Mouse (Mus musculus): Measurements from ENCODE around the gene Tacc2. TPM values are rescaled to one million over a fixed set of nuclear protein-coding genes. Genes with fewer than 3 reads are reported as not detected.

The Tacc2 gene
- total and polyA plus RNA-seq, 2 experiments = 10.0 to 14.3 TPM

DNA sequence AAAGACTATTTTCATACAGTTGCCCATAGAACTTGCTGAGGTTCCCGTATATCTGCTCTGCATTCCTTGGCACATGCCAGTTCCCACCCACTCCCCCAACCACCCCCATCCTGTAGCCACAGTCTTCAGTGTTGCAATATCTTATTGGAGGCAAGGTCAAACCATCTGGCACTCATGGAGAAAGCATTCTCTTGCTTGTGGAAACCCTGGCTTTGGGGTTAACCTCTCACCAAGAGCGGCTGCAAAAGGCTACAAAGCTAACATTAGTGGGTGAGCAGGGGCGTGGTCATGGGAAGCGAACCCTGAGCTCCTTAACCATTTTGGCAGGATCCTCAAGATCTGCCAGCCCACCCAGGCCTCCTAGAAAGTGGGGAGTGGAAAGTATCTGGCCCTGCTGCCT is 59.7 kb downstream of the Tacc2 start:
- Histone ChIP-seq H3K36me3 (ENCODE audit: control insufficient read depth, insufficient read depth, low read length) (no peaks in the 10 kb centered on the region), H3K9ac (ENCODE audit: low read depth, low read length) (no peak overlapping the region), H3K4me3 (ENCODE audit: insufficient read depth, low read depth, low read length) (no peak overlapping the region), H3K27ac (replicated peaks; ENCODE audit: insufficient read depth, low read depth, low read length) (no peak overlapping the region), H3K4me1 (ENCODE audit: control insufficient read depth, insufficient read depth, low read length) (peaks cover 11% of the 10 kb centered on the region), H3K79me2 (ENCODE audit: control insufficient read depth, insufficient read depth, low read length) (peaks cover 5% of the 10 kb centered on the region; the same call in 1 of the 2 replicates), H3K27me3 (ENCODE audit: control insufficient read depth, insufficient read depth, low read length) (no peaks in the 10 kb centered on the region)
- peak; percentile 53 for DNase-seq (ENCODE audit: extremely low read depth, low read depth, low spot score)
- no peak for TF ChIP-seq CTCF (IDR thresholded peaks at IDR 0.05; ENCODE audit: low read depth, low read length)
- TF ChIP-seq POLR2A (IDR thresholded peaks at IDR 0.05; ENCODE audit: extremely low read depth, insufficient read depth, low read length) = no peak
- WGBS = 43% methylated on average over 4 of the region's 4 CpGs

DNA sequence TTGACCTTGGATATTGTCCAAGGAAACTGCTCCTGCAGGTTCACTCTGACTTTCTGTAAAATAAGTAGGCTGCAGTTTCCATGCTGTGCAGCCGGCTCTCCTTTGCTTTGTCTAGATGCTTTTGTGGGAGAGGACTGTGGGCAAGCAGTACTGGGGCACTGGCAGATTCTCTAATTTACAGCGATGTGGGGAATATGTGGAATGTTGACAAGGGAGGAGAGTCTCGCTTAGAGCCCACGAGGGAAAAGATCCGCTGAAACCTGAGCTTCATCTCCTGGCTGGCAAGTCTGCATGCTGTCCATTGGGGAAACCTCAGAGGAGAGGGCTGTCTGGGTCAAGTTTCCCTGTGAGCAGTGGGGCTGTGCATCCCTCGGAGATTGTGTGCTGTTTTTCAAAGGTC is 60.6 kb downstream of the Tacc2 start:
- Histone ChIP-seq H3K9ac (ENCODE audit: low read depth, low read length) (no peak overlapping the region), H3K27ac (replicated peaks; ENCODE audit: insufficient read depth, low read depth, low read length) (no peak overlapping the region), H3K36me3 (ENCODE audit: control insufficient read depth, insufficient read depth, low read length) (no peaks in the 10 kb centered on the region), H3K79me2 (ENCODE audit: control insufficient read depth, insufficient read depth, low read length) (no peaks in the 10 kb centered on the region), H3K4me3 (ENCODE audit: insufficient read depth, low read depth, low read length) (no peak overlapping the region), H3K4me1 (ENCODE audit: control insufficient read depth, insufficient read depth, low read length) (peaks cover 6% of the 10 kb centered on the region; the same call in 1 of the 2 replicates), H3K27me3 (ENCODE audit: control insufficient read depth, insufficient read depth, low read length) (no peaks in the 10 kb centered on the region)
- 85% methylated on average over 6 of the region's 6 CpGs for WGBS
- no peak for DNase-seq (ENCODE audit: extremely low read depth, low read depth, low spot score)
- no peak for TF ChIP-seq CTCF (IDR thresholded peaks at IDR 0.05; ENCODE audit: low read depth, low read length)
- no peak for TF ChIP-seq POLR2A (IDR thresholded peaks at IDR 0.05; ENCODE audit: extremely low read depth, insufficient read depth, low read length)

DNA sequence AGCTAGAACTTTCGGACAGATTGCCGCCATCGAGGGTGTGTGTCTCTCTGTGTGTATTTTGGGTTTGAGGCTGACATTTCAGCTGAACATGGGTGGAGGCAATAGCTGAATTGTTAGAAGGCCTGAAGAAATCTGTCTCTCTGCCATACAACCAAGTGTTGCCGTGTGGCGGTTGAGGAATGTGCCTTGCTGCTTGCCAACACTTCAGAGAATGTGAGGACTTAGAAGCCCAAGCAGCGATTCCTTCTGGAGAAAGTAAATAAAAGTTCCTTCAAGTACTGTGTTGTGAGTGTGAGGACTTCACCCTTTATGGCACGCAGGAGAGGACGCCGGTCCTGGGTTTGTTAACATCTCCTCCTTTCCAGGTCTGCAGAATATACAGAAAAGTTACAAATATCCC is 63.4 kb downstream of the Tacc2 start:
- Histone ChIP-seq H3K79me2 (ENCODE audit: control insufficient read depth, insufficient read depth, low read length) (no peaks in the 10 kb centered on the region), H3K27ac (replicated peaks; ENCODE audit: insufficient read depth, low read depth, low read length) (no peak overlapping the region), H3K4me3 (ENCODE audit: insufficient read depth, low read depth, low read length) (no peak overlapping the region), H3K9ac (ENCODE audit: low read depth, low read length) (no peak overlapping the region), H3K27me3 (ENCODE audit: control insufficient read depth, insufficient read depth, low read length) (no peaks in the 10 kb centered on the region), H3K36me3 (ENCODE audit: control insufficient read depth, insufficient read depth, low read length) (no peaks in the 10 kb centered on the region), H3K4me1 (ENCODE audit: control insufficient read depth, insufficient read depth, low read length) (peaks cover 9% of the 10 kb centered on the region)
- TF ChIP-seq CTCF (IDR thresholded peaks at IDR 0.05; ENCODE audit: low read depth, low read length) = no peak
- TF ChIP-seq POLR2A (IDR thresholded peaks at IDR 0.05; ENCODE audit: extremely low read depth, insufficient read depth, low read length) = no peak
- no peak for DNase-seq (ENCODE audit: extremely low read depth, low read depth, low spot score)
- 90% methylated on average over 9 of the region's 9 CpGs for WGBS

DNA sequence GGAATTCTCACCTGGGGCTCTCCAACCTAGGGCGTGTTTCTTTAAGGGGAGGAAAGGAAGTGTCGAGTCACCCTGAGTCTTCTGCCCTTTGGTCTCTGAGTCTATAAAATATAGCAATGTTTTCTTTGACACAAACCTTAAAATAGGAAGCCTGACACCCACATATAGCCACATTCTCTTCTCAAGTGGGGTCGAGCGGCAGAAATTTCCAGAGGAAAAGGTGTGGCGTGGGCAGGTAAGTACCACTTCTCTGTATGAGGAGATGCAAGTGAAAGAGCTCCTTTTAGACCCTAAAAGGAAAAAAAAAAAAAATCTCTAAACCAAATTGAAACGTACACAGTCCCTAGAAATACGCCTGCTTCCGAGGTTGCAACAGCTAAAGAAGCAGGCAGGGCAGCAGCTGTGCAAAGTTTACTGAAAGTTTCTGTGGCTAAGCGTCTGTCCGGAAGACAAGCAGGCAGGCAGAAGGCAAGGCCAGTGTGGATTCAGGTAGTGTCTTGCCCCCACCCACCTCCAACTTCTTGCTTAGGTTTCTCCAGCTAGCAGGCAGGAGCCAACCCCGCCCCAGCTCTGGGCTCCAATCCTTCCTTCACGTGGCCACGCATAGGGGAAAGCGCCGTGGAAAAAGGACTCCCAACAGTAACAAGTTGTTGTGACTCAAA is 68.2 kb downstream of the Tacc2 start:
- peak; percentile 60 for DNase-seq (ENCODE audit: extremely low read depth, low read depth, low spot score)
- Histone ChIP-seq H3K4me1 (ENCODE audit: control insufficient read depth, insufficient read depth, low read length) (peaks cover 6% of the 10 kb centered on the region; the same call in 1 of the 2 replicates), H3K79me2 (ENCODE audit: control insufficient read depth, insufficient read depth, low read length) (peaks cover 20% of the 10 kb centered on the region; the same call in 1 of the 2 replicates), H3K36me3 (ENCODE audit: control insufficient read depth, insufficient read depth, low read length) (no peaks in the 10 kb centered on the region), H3K9ac (ENCODE audit: low read depth, low read length) (peak overlapping the region; percentile 80), H3K27ac (replicated peaks; ENCODE audit: insufficient read depth, low read depth, low read length) (peak overlapping the region; percentile 55), H3K27me3 (ENCODE audit: control insufficient read depth, insufficient read depth, low read length) (no peaks in the 10 kb centered on the region), H3K4me3 (ENCODE audit: insufficient read depth, low read depth, low read length) (peak overlapping the region; percentile 66)
- WGBS = 23% methylated on average over 15 of the region's 15 CpGs
- TF ChIP-seq CTCF (IDR thresholded peaks at IDR 0.05; ENCODE audit: low read depth, low read length) (no peak), POLR2A (IDR thresholded peaks at IDR 0.05; ENCODE audit: extremely low read depth, insufficient read depth, low read length) (no peak)

DNA sequence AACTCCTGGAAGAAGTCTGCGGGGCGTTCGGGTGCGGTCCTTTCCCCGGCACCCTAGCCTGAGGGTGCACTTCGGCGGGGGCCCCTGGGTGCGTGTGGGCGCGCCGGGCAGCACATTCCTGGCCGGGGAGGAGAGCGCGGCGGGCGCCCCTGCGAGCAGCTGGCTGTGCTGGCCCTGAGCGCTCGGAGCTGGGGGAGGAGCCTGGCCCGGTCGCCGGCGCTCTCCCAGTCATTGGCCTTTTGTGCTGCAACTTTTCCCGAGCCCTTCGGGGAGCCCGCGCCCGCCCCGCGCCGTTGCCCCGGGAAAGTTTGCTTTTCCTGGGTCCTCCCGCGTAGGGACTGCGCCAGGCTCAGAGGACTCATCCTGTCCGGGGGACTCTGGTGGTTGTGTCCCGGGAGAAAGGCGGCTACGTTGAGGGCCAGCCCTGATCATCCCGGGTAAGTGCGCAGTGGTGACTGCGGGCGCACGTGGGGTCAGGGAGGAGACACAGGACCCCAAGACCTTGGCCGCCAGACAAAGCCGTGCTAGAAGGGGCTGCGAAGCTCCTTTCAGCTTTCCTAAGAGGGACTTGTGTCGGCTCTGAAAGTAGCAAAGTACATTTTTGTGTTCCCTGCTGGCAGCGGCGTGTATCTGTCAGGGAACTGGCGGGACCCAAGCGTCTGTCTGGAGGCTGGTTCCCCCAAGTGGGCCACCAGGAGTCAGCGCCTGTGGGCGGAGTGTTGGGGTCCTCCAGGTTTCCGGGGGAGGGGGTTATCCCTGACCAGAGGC is 68.9 kb downstream of the Tacc2 start:
- Histone ChIP-seq H3K9ac (ENCODE audit: low read depth, low read length) (peak overlapping the region; percentile 80), H3K4me3 (ENCODE audit: insufficient read depth, low read depth, low read length) (peak overlapping the region; percentile 66), H3K79me2 (ENCODE audit: control insufficient read depth, insufficient read depth, low read length) (peaks cover 20% of the 10 kb centered on the region; the same call in 1 of the 2 replicates), H3K27me3 (ENCODE audit: control insufficient read depth, insufficient read depth, low read length) (no peaks in the 10 kb centered on the region), H3K36me3 (ENCODE audit: control insufficient read depth, insufficient read depth, low read length) (no peaks in the 10 kb centered on the region), H3K27ac (replicated peaks; ENCODE audit: insufficient read depth, low read depth, low read length) (peak overlapping the region; percentile 78), H3K4me1 (ENCODE audit: control insufficient read depth, insufficient read depth, low read length) (peaks cover 6% of the 10 kb centered on the region; the same call in 1 of the 2 replicates)
- peak; percentile 66 for DNase-seq (ENCODE audit: extremely low read depth, low read depth, low spot score)
- TF ChIP-seq POLR2A (IDR thresholded peaks at IDR 0.05; ENCODE audit: extremely low read depth, insufficient read depth, low read length) (0 out of 2 replicates have a peak, but pooled peaks have one; percentile 22), CTCF (IDR thresholded peaks at IDR 0.05; ENCODE audit: low read depth, low read length) (0 out of 2 replicates have a peak, but pooled peaks have one; percentile 16)
- WGBS = under 1% methylated on average over 54 of the region's 55 CpGs

Data from liver, adult 2 months (tissue).